Mouse (Mus musculus) bone marrow macrophage, adult 2 months (primary cell): Measurements from ENCODE around the gene Uts2b.

Experiments
- CTCF ChIP-seq: IDR thresholded peaks from 2 replicates; pipeline ENCODE4 v1.5.1; 2012; ENCODE audit warnings: low read depth, mild to moderate bottlenecking, low read length, moderate library complexity
- POLR2A ChIP-seq: IDR thresholded peaks from 2 replicates; pipeline ENCODE4 v1.6.1; 2012; ENCODE audit warnings: mild to moderate bottlenecking, low read depth, low read length, borderline replicate concordance

DNA sequence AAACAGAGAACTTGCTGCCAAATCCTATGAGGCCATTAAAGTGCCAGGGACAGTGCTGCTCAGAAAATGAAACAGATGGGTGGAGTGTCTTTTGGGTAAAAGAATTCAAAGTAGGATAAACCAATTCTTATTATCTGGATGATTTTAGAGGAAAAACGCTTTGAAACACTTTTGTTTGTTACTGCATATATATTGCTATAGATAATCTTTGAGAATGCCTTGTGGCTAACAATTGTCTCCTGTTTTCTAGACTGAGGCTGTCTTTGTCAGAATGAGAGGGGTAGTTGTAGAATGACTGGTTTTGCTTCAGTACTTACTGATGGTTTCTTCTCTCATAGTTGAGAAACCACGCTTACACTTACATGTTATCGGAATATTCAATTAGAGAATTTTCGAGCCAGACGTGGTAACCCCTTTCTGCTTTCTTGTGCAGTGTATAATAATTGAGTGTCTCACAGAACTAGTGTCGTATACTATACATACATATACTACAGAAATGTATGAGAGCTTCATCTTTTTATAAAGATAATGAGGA is 29.7 kb upstream of the Uts2b start:
- TF ChIP-seq POLR2A (no peak), CTCF (no peak)
